Mouse (Mus musculus): Measurements from ENCODE around the gene Sel1l3. TPM values are rescaled to one million over a fixed set of nuclear protein-coding genes. Genes with fewer than 3 reads are reported as not detected.

Sel1l3 gene
- polyA plus RNA-seq, 1 experiment from 2014 or later, result 2.1 TPM

- H3K9ac ChIP-seq (replicated peaks; ENCODE audit: low read length), result no peak overlapping the region
- no peak overlapping the region for H3K4me3 ChIP-seq (ENCODE audit: low read depth, low read length)
- ATAC-seq (replicated peaks; ENCODE audit: insufficient number of reproducible peaks, low FRiP score, low TSS enrichment, low read depth) (no peak), DNase-seq (ENCODE audit: low spot score) (no peak)
- H3K27me3 ChIP-seq (ENCODE audit: control insufficient read depth, insufficient read depth, low read length), result peaks cover 26% of the 10 kb centered on the region
- no peaks in the 10 kb centered on the region for H3K4me1 ChIP-seq (ENCODE audit: control insufficient read depth, insufficient read depth, low read length)
- no peak overlapping the region for H3K27ac ChIP-seq (replicated peaks; ENCODE audit: low read depth, low read length)
- H3K4me2 ChIP-seq (ENCODE audit: low read depth, low read length), result no peak overlapping the region
- 54% methylated on average over 6 of the region's 6 CpGs for WGBS
- no peaks in the 10 kb centered on the region for H3K9me3 ChIP-seq (replicated peaks; ENCODE audit: control insufficient read depth, low read length)
- no peaks in the 10 kb centered on the region for H3K36me3 ChIP-seq (replicated peaks; ENCODE audit: control insufficient read depth, insufficient read depth, low read depth, low read length)
These were observed 2.5 kb downstream of the Sel1l3 start for GRCm38 (mm10) chr5:53211241-53211640.

DNA sequence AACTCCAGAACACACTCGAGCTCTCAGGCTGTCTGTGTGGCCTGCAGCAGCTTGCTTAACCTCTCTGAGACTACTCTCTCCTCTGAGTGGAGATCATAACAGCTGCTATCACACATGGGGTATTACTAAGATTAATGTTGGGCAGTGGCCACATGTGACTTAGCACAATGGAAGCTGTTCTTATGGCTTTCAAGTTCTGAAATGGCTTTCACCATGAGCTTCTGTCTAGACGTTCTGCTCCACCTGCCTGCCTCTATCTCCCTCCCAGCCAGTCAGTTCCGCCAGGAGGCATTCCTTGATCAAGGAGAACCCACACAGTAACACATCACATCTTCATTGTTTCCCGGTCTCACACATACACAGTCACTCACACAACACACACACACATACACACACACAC lies 3.2 kb downstream of the Sel1l3 start:
- ATAC-seq (replicated peaks; ENCODE audit: insufficient number of reproducible peaks, low FRiP score, low TSS enrichment, low read depth) (no peak), DNase-seq (ENCODE audit: low spot score) (no peak)
- peaks cover 26% of the 10 kb centered on the region for H3K27me3 ChIP-seq (ENCODE audit: control insufficient read depth, insufficient read depth, low read length)
- no peaks in the 10 kb centered on the region for H3K36me3 ChIP-seq (replicated peaks; ENCODE audit: control insufficient read depth, insufficient read depth, low read depth, low read length)
- H3K27ac ChIP-seq (replicated peaks; ENCODE audit: low read depth, low read length), result no peak overlapping the region
- no peak overlapping the region for H3K4me2 ChIP-seq (ENCODE audit: low read depth, low read length)
- WGBS, result 71% methylated on average over 4 of the region's 4 CpGs
- no peak overlapping the region for H3K4me3 ChIP-seq (ENCODE audit: low read depth, low read length)
- H3K4me1 ChIP-seq (ENCODE audit: control insufficient read depth, insufficient read depth, low read length), result no peaks in the 10 kb centered on the region
- H3K9ac ChIP-seq (replicated peaks; ENCODE audit: low read length), result no peak overlapping the region
- H3K9me3 ChIP-seq (replicated peaks; ENCODE audit: control insufficient read depth, low read length), result no peaks in the 10 kb centered on the region

DNA sequence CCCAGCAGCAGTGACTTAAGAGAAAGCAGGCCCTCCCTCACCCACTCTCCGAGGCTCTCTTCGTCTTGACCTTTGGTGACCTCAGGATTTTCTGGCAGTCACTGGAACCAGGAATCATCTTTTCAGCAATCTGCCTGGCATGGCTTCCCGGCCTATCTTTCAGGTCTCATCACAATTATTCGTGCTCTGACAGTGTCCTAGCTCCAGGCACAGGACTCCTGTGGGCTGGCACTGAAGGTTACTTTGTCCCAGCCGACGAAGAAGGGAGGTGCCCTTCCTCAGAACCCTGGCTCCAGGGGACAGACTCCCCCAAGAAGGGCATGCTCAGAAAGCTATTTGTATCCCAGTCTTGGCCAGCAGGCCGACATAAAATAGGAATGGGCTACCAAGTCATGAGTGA lies 4.0 kb downstream of the Sel1l3 start:
- peaks cover 25% of the 10 kb centered on the region for H3K27me3 ChIP-seq (ENCODE audit: control insufficient read depth, insufficient read depth, low read length)
- H3K9ac ChIP-seq (replicated peaks; ENCODE audit: low read length), result no peak overlapping the region
- DNase-seq (ENCODE audit: low spot score) (no peak), ATAC-seq (replicated peaks; ENCODE audit: insufficient number of reproducible peaks, low FRiP score, low TSS enrichment, low read depth) (no peak)
- H3K27ac ChIP-seq (replicated peaks; ENCODE audit: low read depth, low read length), result no peak overlapping the region
- 25% methylated on average over 7 of the region's 7 CpGs for WGBS
- H3K4me2 ChIP-seq (ENCODE audit: low read depth, low read length), result no peak overlapping the region
- H3K4me1 ChIP-seq (ENCODE audit: control insufficient read depth, insufficient read depth, low read length), result no peaks in the 10 kb centered on the region
- no peaks in the 10 kb centered on the region for H3K9me3 ChIP-seq (replicated peaks; ENCODE audit: control insufficient read depth, low read length)
- no peak overlapping the region for H3K4me3 ChIP-seq (ENCODE audit: low read depth, low read length)
- H3K36me3 ChIP-seq (replicated peaks; ENCODE audit: control insufficient read depth, insufficient read depth, low read depth, low read length), result no peaks in the 10 kb centered on the region

DNA sequence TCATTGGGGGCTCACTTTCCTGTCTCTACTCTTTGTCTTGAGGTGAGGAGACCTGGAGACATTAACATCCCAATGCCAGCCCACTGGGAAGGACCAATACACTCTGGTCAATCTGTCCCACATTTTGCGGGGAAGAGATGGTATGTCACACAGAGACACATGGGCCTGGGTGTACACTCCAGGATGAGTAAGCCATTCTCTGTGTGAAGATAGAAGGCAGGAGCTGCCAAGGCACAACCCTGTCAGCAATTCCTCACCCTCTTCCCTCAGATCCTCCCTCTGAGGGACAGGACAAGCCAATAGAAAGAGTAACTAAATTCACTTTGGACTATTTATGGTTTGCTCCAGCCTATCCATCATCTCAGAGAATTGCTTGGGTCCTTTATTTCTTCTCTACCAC lies 5.0 kb downstream of the Sel1l3 start:
- no peak overlapping the region for H3K4me3 ChIP-seq (ENCODE audit: low read depth, low read length)
- no peaks in the 10 kb centered on the region for H3K36me3 ChIP-seq (replicated peaks; ENCODE audit: control insufficient read depth, insufficient read depth, low read depth, low read length)
- no peaks in the 10 kb centered on the region for H3K9me3 ChIP-seq (replicated peaks; ENCODE audit: control insufficient read depth, low read length)
- no peaks in the 10 kb centered on the region for H3K4me1 ChIP-seq (ENCODE audit: control insufficient read depth, insufficient read depth, low read length)
- H3K9ac ChIP-seq (replicated peaks; ENCODE audit: low read length), result no peak overlapping the region
- H3K4me2 ChIP-seq (ENCODE audit: low read depth, low read length), result no peak overlapping the region
- peaks cover 16% of the 10 kb centered on the region for H3K27me3 ChIP-seq (ENCODE audit: control insufficient read depth, insufficient read depth, low read length)
- 84% methylated on average over 1 of the region's 1 CpGs for WGBS
- DNase-seq (ENCODE audit: low spot score) (no peak), ATAC-seq (replicated peaks; ENCODE audit: insufficient number of reproducible peaks, low FRiP score, low TSS enrichment, low read depth) (no peak)
- no peak overlapping the region for H3K27ac ChIP-seq (replicated peaks; ENCODE audit: low read depth, low read length)

DNA sequence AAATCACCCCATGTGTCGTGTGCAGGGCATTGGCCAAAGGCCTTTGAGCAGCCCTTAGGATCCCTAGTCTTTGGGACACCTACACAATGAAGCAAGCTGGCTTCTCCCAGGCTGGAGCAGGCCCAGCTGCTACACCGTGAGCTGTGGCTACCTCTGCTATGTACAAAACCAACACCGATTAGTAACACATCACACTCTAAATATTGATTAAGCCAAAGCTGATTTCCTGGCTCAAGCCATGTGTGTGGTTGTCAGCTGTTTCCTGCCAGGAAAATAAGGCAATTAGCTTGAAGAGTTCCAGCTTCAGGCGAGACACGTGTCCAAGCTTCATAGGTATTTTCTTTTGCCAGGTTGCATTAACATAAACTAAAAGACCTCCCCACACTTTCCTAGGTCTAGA lies 7.2 kb downstream of the Sel1l3 start:
- H3K27me3 ChIP-seq (ENCODE audit: control insufficient read depth, insufficient read depth, low read length), result 0 out of 2 replicates have a peak, but pooled peaks cover 4% of the 10 kb centered on the region
- ATAC-seq (replicated peaks; ENCODE audit: insufficient number of reproducible peaks, low FRiP score, low TSS enrichment, low read depth) (no peak), DNase-seq (ENCODE audit: low spot score) (no peak)
- H3K27ac ChIP-seq (replicated peaks; ENCODE audit: low read depth, low read length), result no peak overlapping the region
- H3K4me2 ChIP-seq (ENCODE audit: low read depth, low read length), result no peak overlapping the region
- H3K9ac ChIP-seq (replicated peaks; ENCODE audit: low read length), result no peak overlapping the region
- H3K9me3 ChIP-seq (replicated peaks; ENCODE audit: control insufficient read depth, low read length), result no peaks in the 10 kb centered on the region
- no peaks in the 10 kb centered on the region for H3K4me1 ChIP-seq (ENCODE audit: control insufficient read depth, insufficient read depth, low read length)
- WGBS, result 59% methylated on average over 5 of the region's 5 CpGs
- no peak overlapping the region for H3K4me3 ChIP-seq (ENCODE audit: low read depth, low read length)
- H3K36me3 ChIP-seq (replicated peaks; ENCODE audit: control insufficient read depth, insufficient read depth, low read depth, low read length), result no peaks in the 10 kb centered on the region

DNA sequence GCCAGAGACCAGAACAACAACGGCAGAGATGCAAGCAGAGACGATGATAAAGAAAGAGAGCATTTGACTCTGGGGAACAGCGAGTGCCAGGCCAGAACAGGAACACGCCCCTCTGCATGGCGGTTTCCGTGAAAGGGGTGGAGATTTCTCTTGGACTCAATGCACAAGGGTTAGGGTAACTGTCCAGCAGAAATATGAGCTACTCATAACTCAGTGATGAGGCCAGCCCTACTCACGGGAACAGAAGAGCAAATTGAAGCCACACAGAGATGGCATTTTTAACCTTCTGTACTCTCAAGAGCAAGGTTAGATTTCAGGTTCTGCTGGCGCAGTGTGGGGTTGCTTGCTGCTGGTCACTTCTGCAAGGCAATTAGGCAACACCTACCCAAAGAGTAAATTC lies 11.0 kb downstream of the Sel1l3 start:
- Histone ChIP-seq H3K9ac (replicated peaks; ENCODE audit: low read length) (no peak overlapping the region), H3K4me1 (ENCODE audit: control insufficient read depth, insufficient read depth, low read length) (no peaks in the 10 kb centered on the region), H3K9me3 (replicated peaks; ENCODE audit: control insufficient read depth, low read length) (no peaks in the 10 kb centered on the region), H3K27ac (replicated peaks; ENCODE audit: low read depth, low read length) (no peak overlapping the region), H3K4me3 (ENCODE audit: low read depth, low read length) (no peak overlapping the region), H3K4me2 (ENCODE audit: low read depth, low read length) (no peak overlapping the region), H3K36me3 (replicated peaks; ENCODE audit: control insufficient read depth, insufficient read depth, low read depth, low read length) (no peaks in the 10 kb centered on the region), H3K27me3 (ENCODE audit: control insufficient read depth, insufficient read depth, low read length) (no peaks in the 10 kb centered on the region)
- 80% methylated on average over 8 of the region's 8 CpGs for WGBS
- ATAC-seq (replicated peaks; ENCODE audit: insufficient number of reproducible peaks, low FRiP score, low TSS enrichment, low read depth), result no peak
- no peak for DNase-seq (ENCODE audit: low spot score)

GRCm38 (mm10) chr5:53200825-53201224 lies 12.9 kb downstream of the Sel1l3 start:
- Histone ChIP-seq H3K36me3 (replicated peaks; ENCODE audit: control insufficient read depth, insufficient read depth, low read depth, low read length) (no peaks in the 10 kb centered on the region), H3K4me2 (ENCODE audit: low read depth, low read length) (no peak overlapping the region), H3K27ac (replicated peaks; ENCODE audit: low read depth, low read length) (no peak overlapping the region), H3K9me3 (replicated peaks; ENCODE audit: control insufficient read depth, low read length) (no peaks in the 10 kb centered on the region), H3K27me3 (ENCODE audit: control insufficient read depth, insufficient read depth, low read length) (no peaks in the 10 kb centered on the region), H3K9ac (replicated peaks; ENCODE audit: low read length) (no peak overlapping the region), H3K4me3 (ENCODE audit: low read depth, low read length) (no peak overlapping the region), H3K4me1 (ENCODE audit: control insufficient read depth, insufficient read depth, low read length) (no peaks in the 10 kb centered on the region)
- no peak for ATAC-seq (replicated peaks; ENCODE audit: insufficient number of reproducible peaks, low FRiP score, low TSS enrichment, low read depth)
- 86% methylated on average over 10 of the region's 10 CpGs for WGBS
- no peak for DNase-seq (ENCODE audit: low spot score)

DNA sequence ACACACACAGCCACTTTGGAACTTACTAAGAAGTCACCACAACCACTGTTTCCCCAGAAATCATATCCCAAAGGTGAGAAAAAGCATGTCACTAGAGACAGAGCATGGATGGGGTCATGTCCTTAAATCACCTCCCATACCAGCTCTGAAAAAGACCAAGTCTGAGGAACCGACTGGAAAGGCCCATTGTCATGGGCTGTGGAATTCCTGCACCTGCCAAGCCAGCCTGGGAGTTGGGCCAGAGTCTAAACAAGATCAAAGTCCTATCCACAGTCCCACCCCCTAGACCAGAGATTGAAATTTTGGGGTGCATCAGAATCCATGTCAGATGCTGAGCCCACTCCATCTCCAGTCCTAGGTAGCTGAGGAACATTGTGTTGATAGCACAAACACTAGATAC lies 15.3 kb downstream of the Sel1l3 start:
- H3K27me3 ChIP-seq (ENCODE audit: control insufficient read depth, insufficient read depth, low read length), result no peaks in the 10 kb centered on the region
- H3K9me3 ChIP-seq (replicated peaks; ENCODE audit: control insufficient read depth, low read length), result no peaks in the 10 kb centered on the region
- no peaks in the 10 kb centered on the region for H3K4me1 ChIP-seq (ENCODE audit: control insufficient read depth, insufficient read depth, low read length)
- DNase-seq (ENCODE audit: low spot score) (no peak), ATAC-seq (replicated peaks; ENCODE audit: insufficient number of reproducible peaks, low FRiP score, low TSS enrichment, low read depth) (no peak)
- H3K4me3 ChIP-seq (ENCODE audit: low read depth, low read length), result no peak overlapping the region
- no peak overlapping the region for H3K9ac ChIP-seq (replicated peaks; ENCODE audit: low read length)
- no peak overlapping the region for H3K27ac ChIP-seq (replicated peaks; ENCODE audit: low read depth, low read length)
- no peak overlapping the region for H3K4me2 ChIP-seq (ENCODE audit: low read depth, low read length)
- 74% methylated on average over 1 of the region's 1 CpGs for WGBS
- no peaks in the 10 kb centered on the region for H3K36me3 ChIP-seq (replicated peaks; ENCODE audit: control insufficient read depth, insufficient read depth, low read depth, low read length)

Measured in embryonic facial prominence, embryonic 11.5 days (tissue).